Mouse (Mus musculus): Measurements from ENCODE around the gene Tgoln1. TPM values are rescaled to one million over a fixed set of nuclear protein-coding genes. Genes with fewer than 3 reads are reported as not detected.
A peak's percentile ranks its signal among the peaks of the same experiment; 100 is the strongest.

The Tgoln1 gene
- total and polyA plus RNA-seq, 2 experiments from 2014 or later = 29.0 to 30.9 TPM

DNA sequence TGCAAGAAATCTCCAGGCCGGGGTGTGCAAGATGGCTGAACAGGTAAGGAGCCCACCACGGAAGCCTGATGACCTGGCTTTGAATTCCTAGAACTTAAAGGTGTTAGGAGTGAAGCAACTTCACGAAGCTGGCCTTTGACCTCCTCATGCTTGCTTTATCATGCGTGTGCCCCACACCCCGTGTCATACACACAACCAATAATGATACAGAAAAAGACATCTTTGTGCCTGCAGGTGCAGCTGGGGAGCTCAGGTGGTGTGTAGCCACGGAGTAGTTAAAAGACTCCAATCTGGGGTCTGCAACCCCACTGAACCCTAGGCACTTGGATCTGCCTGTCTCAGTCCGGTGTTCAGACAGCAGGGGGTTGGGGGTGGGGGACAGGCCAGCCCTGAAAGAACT, 51.3 kb downstream of the Tgoln1 start:
- WGBS = 73% methylated on average over 7 of the region's 7 CpGs
- H3K4me2 ChIP-seq (ENCODE audit: low read depth) = no peak overlapping the region
- 0 out of 2 replicates have a peak overlapping the region, but pooled peaks have one; percentile 6 for H3K9ac ChIP-seq
- 0 out of 2 replicates have a peak, but pooled peaks have one; percentile 7 for ATAC-seq
- TF ChIP-seq CTCF (IDR thresholded peaks at IDR 0.05; ENCODE audit: low read depth) = no peak
- 0 out of 2 replicates have a peak overlapping the region, but pooled peaks have one; percentile 54 for H3K27ac ChIP-seq (ENCODE audit: low read depth, low read length)
- no peak for DNase-seq
- no peaks in the 10 kb centered on the region for H3K4me1 ChIP-seq (ENCODE audit: insufficient read depth)
- H3K36me3 ChIP-seq (ENCODE audit: insufficient read depth) = no peaks in the 10 kb centered on the region; the same call in 1 of the 2 replicates
- no peaks in the 10 kb centered on the region for H3K27me3 ChIP-seq (ENCODE audit: insufficient read depth, low read length)
- no peak overlapping the region for H3K4me3 ChIP-seq (ENCODE audit: low read depth, low read length)
- H3K9me3 ChIP-seq (ENCODE audit: low read length) = no peaks in the 10 kb centered on the region

DNA sequence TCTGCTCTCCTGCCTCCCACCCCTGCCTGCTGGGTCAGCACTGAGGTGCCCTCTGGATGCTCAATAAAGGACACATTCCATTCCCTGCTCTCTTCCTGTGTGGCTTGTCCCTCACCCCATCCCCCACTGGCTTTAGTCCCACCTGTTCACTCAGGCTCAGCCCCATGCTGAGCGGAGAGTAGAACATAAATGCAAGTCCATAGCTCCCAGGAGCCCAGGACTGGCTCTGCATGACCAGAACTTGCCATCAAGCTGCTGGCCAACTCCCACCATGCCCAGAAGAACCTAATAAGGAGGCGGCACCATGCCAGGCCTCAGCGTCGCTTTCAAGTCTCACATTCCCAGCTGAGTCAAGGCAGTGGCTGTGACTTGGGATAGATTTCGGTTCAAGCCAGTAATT, 53.9 kb downstream of the Tgoln1 start:
- Histone ChIP-seq H3K27ac (ENCODE audit: low read depth, low read length) (no peak overlapping the region), H3K27me3 (ENCODE audit: insufficient read depth, low read length) (no peaks in the 10 kb centered on the region), H3K9ac (no peak overlapping the region), H3K9me3 (ENCODE audit: low read length) (no peaks in the 10 kb centered on the region), H3K4me3 (ENCODE audit: low read depth, low read length) (no peak overlapping the region), H3K4me1 (ENCODE audit: insufficient read depth) (no peaks in the 10 kb centered on the region), H3K4me2 (ENCODE audit: low read depth) (no peak overlapping the region), H3K36me3 (ENCODE audit: insufficient read depth) (no peaks in the 10 kb centered on the region; the same call in 1 of the 2 replicates)
- no peak for TF ChIP-seq CTCF (IDR thresholded peaks at IDR 0.05; ENCODE audit: low read depth)
- WGBS = 74% methylated on average over 5 of the region's 5 CpGs
- DNase-seq (no peak), ATAC-seq (no peak)

DNA sequence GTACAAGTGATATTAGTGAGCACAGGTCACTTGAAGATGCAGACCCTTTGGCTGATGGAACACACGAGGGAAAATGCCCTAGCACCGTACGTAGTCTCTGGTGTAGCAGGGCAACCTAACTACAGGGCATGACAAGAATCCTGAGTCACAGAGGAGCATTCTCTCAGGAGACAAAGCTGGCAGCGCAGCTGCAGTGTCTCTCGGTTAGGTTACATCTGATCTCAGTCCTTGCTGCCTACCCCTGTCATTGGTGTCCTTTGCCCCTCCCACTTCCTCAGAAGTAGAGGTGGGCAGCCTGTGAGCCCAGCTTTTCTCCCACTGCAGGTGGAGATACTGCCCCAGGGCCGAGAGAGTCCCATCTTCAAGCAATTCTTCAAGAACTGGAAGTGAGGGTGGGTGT, 54.3 kb downstream of the Tgoln1 start:
- no peak for ATAC-seq
- no peak for TF ChIP-seq CTCF (IDR thresholded peaks at IDR 0.05; ENCODE audit: low read depth)
- 46% methylated on average over 6 of the region's 6 CpGs for WGBS

DNA sequence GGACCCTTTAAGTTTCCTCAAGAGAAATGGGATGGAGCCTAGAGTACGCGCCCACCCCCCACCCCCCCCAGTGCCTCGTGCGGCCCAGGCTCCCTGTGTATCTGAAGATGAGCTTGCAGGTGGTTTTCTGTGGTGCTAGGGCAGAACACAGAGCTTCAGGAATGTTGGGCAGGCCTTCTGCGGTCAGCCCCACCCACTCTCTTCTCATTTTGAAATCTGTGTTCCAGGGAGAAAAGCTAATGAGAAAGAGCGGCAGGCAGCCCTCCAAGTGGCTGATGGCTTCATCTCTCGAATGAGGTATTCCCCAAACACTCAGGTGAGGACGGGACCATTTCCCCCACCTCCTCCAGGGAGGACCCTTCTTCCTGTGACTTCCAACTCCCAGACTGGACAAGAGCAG, 56.0 kb downstream of the Tgoln1 start:
- Histone ChIP-seq H3K4me3 (ENCODE audit: low read depth, low read length) (no peak overlapping the region), H3K9me3 (ENCODE audit: low read length) (no peaks in the 10 kb centered on the region), H3K4me1 (ENCODE audit: insufficient read depth) (no peaks in the 10 kb centered on the region), H3K9ac (no peak overlapping the region), H3K4me2 (ENCODE audit: low read depth) (no peak overlapping the region), H3K27me3 (ENCODE audit: insufficient read depth, low read length) (no peaks in the 10 kb centered on the region), H3K36me3 (ENCODE audit: insufficient read depth) (no peaks in the 10 kb centered on the region), H3K27ac (ENCODE audit: low read depth, low read length) (no peak overlapping the region)
- 68% methylated on average over 8 of the region's 8 CpGs for WGBS
- ATAC-seq (no peak), DNase-seq (no peak)
- TF ChIP-seq CTCF (IDR thresholded peaks at IDR 0.05; ENCODE audit: low read depth) = no peak

More for the DNA sequence above, 54.3 kb downstream of the Tgoln1 start:
- no peak overlapping the region for H3K4me2 ChIP-seq (ENCODE audit: low read depth)
- no peak for DNase-seq
- H3K36me3 ChIP-seq (ENCODE audit: insufficient read depth) = no peaks in the 10 kb centered on the region
- no peaks in the 10 kb centered on the region for H3K27me3 ChIP-seq (ENCODE audit: insufficient read depth, low read length)
- no peak overlapping the region for H3K27ac ChIP-seq (ENCODE audit: low read depth, low read length)
- H3K4me3 ChIP-seq (ENCODE audit: low read depth, low read length) = no peak overlapping the region
- no peaks in the 10 kb centered on the region for H3K4me1 ChIP-seq (ENCODE audit: insufficient read depth)
- no peak overlapping the region for H3K9ac ChIP-seq
- H3K9me3 ChIP-seq (ENCODE audit: low read length) = no peaks in the 10 kb centered on the region

Other genes with a start within 250 kb of the Tgoln1 start
- 12.7 and 17.1 TPM in 2 replicates for gene Vamp5, start 236.5 kb downstream of the Tgoln1 start, total RNA-seq (2014; rRNA removed)
- gene Vamp5, start 236.5 kb downstream of the Tgoln1 start, polyA plus RNA-seq (2015; fragmentation: Nextera tagmentation; extraction: Ambion mirVana) = 11.6 and 13.1 TPM in 2 replicates
- 10.3 and 11.8 TPM in 2 replicates for gene Vamp8, start 226.3 kb downstream of the Tgoln1 start, total RNA-seq (2014; rRNA removed)
- 21.3 and 27.1 TPM in 2 replicates for gene Vamp8, start 226.3 kb downstream of the Tgoln1 start, polyA plus RNA-seq (2015; fragmentation: Nextera tagmentation; extraction: Ambion mirVana)
- gene Ggcx, start 202.7 kb downstream of the Tgoln1 start, total RNA-seq (2014; rRNA removed) = 11.9 and 25.3 TPM in 2 replicates
- gene Ggcx, start 202.7 kb downstream of the Tgoln1 start, polyA plus RNA-seq (2015; fragmentation: Nextera tagmentation; extraction: Ambion mirVana) = 7.5 and 9.9 TPM in 2 replicates
- 125 and 145 TPM in 2 replicates for gene Mat2a, start 177.4 kb downstream of the Tgoln1 start, total RNA-seq (2014; rRNA removed)
- gene Mat2a, start 177.4 kb downstream of the Tgoln1 start, polyA plus RNA-seq (2015; fragmentation: Nextera tagmentation; extraction: Ambion mirVana) = 222 and 246 TPM in 2 replicates
- 0.24 and 0.38 TPM in 2 replicates for gene Sh2d6, start 95.3 kb downstream of the Tgoln1 start, total RNA-seq (2014; rRNA removed)
- gene Sh2d6, start 95.3 kb downstream of the Tgoln1 start, polyA plus RNA-seq (2015; fragmentation: Nextera tagmentation; extraction: Ambion mirVana) = 0.21 and 0.47 TPM in 2 replicates
- gene Capg, start 72.6 kb downstream of the Tgoln1 start, total RNA-seq (2014; rRNA removed) = 6.7 and 8.9 TPM in 2 replicates
- 7.1 and 7.6 TPM in 2 replicates for gene Capg, start 72.6 kb downstream of the Tgoln1 start, polyA plus RNA-seq (2015; fragmentation: Nextera tagmentation; extraction: Ambion mirVana)
- gene Elmod3, start 18.6 kb downstream of the Tgoln1 start, total RNA-seq (2014; rRNA removed) = 12.8 and 13.1 TPM in 2 replicates
- gene Elmod3, start 18.6 kb downstream of the Tgoln1 start, polyA plus RNA-seq (2015; fragmentation: Nextera tagmentation; extraction: Ambion mirVana) = 16.5 and 18.3 TPM in 2 replicates
- 3.2 and 7.5 TPM in 2 replicates for gene Retsat, start 18.5 kb downstream of the Tgoln1 start, total RNA-seq (2014; rRNA removed)
- gene Retsat, start 18.5 kb downstream of the Tgoln1 start, polyA plus RNA-seq (2015; fragmentation: Nextera tagmentation; extraction: Ambion mirVana) = 6.2 and 7.2 TPM in 2 replicates
- 1.1 and 2.1 TPM in 2 replicates for gene Tcf7l1, start 172.3 kb upstream of the Tgoln1 start, total RNA-seq (2014; rRNA removed)
- gene Tcf7l1, start 172.3 kb upstream of the Tgoln1 start, polyA plus RNA-seq (2015; fragmentation: Nextera tagmentation; extraction: Ambion mirVana) = 3.4 and 4.5 TPM in 2 replicates

Measured in forebrain, postnatal 0 days (tissue).